Mouse (Mus musculus) small intestine, adult 2 months (tissue): ENCODE data around the gene Slc2a4. TPM values are rescaled to one million over a fixed set of nuclear protein-coding genes. Genes with fewer than 3 reads are reported as not detected.
A peak's percentile ranks its signal among the peaks of the same experiment; 100 is the strongest.

Experiments
- H3K27ac ChIP-seq: fragments of 200-500 bp; 2 replicates; pipeline ENCODE4 v1.5.1; 2012; ENCODE audit warnings: low read depth, low read length, control low read depth, inconsistent platforms; ENCODE audit not compliant: insufficient read depth
- H3K27me3 ChIP-seq: fragments of 200-500 bp; 2 replicates; pipeline ENCODE4 v1.6.1; 2012; ENCODE audit warnings: mild to moderate bottlenecking, moderate library complexity, low read length, inconsistent platforms; ENCODE audit not compliant: control insufficient read depth, insufficient read depth
- H3K36me3 ChIP-seq: fragments of 200-500 bp; 2 replicates; pipeline ENCODE4 v1.6.1; 2012; ENCODE audit warnings: mild to moderate bottlenecking, low read length, control low read depth, inconsistent platforms; ENCODE audit not compliant: control insufficient read depth, insufficient read depth
- H3K4me1 ChIP-seq: fragments of 200-500 bp; 2 replicates; pipeline ENCODE4 v1.6.1; 2012; ENCODE audit warnings: low read length, inconsistent platforms, mixed read lengths; ENCODE audit not compliant: control insufficient read depth, insufficient read depth, insufficient read length
- H3K4me3 ChIP-seq: fragments of 200-500 bp; 2 replicates; pipeline ENCODE4 v1.5.1; 2012; ENCODE audit warnings: low read depth, mild to moderate bottlenecking, control low read depth, inconsistent platforms, low read length, moderate library complexity
- CTCF ChIP-seq: fragments of 200-500 bp; IDR thresholded peaks from 2 replicates; pipeline ENCODE4 v1.5.1; 2012; ENCODE audit warnings: low read depth, mild to moderate bottlenecking, control low read depth, inconsistent platforms, low read length, moderate library complexity, mixed read lengths; ENCODE audit not compliant: insufficient replicate concordance, insufficient read length; ENCODE audit errors: extremely low read depth
- POLR2A ChIP-seq: fragments of 200-500 bp; IDR thresholded peaks from 2 replicates; pipeline ENCODE4 v1.6.1; 2012; ENCODE audit warnings: low read depth, mild to moderate bottlenecking, control low read depth, inconsistent platforms, low read length, moderate library complexity
- WGBS: fragments of 180-500 bp; shearing (Covaris S2); methylation state at CpG from one replicate; pipeline ENCODE4 v1.1.7; 2018; 5-methylcytosine and 5-hydroxymethylcytosine counted together
- polyA plus RNA-seq: library from polyadenylated mRNA; depleted of rRNA; stranded (reverse); fragments of >200 nt; gene quantifications from 2 replicates; pipeline ENCODE4 v1.2.3, GENCODE M21; 2012

Slc2a4 gene
- polyA plus RNA-seq, 1 experiment, result 11.2 TPM

GRCm38 (mm10) chr11:69909174-69909573 lies 38.8 kb downstream of the Slc2a4 start:
- Histone ChIP-seq H3K4me1 (peaks cover 3% of the 10 kb centered on the region; the same call in 1 of the 2 replicates), H3K27me3 (no peaks in the 10 kb centered on the region), H3K27ac (no peak overlapping the region), H3K36me3 (peaks cover 74% of the 10 kb centered on the region), H3K4me3 (no peak overlapping the region)
- 87% methylated on average over 5 of the region's 5 CpGs for WGBS
- TF ChIP-seq POLR2A, result no peak
- no peak for TF ChIP-seq CTCF

GRCm38 (mm10) chr11:69908645-69909044 lies 39.3 kb downstream of the Slc2a4 start:
- 88% methylated on average over 11 of the region's 11 CpGs for WGBS
- Histone ChIP-seq H3K4me1 (peaks cover 3% of the 10 kb centered on the region; the same call in 1 of the 2 replicates), H3K27ac (no peak overlapping the region), H3K27me3 (no peaks in the 10 kb centered on the region), H3K4me3 (no peak overlapping the region), H3K36me3 (peaks cover 79% of the 10 kb centered on the region)
- no peak for TF ChIP-seq CTCF
- no peak for TF ChIP-seq POLR2A

DNA sequence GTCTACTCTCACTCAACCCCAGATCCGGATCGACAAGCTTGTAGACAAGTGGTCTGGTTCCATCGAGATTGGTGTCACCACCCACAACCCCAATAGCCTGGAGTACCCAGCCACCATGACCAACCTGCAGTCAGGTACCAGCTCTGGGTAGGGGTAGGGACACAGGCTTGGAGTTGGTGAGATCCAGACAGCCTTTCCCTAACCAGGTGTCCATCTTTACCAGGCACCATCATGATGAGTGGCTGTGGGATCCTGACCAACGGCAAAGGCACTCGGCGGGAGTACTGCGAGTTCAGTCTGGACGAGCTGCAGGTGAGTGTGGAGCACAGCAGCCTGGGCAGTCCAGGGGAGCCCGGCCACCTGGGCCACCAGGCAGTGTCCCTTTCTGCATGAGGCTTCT lies 43.7 kb downstream of the Slc2a4 start:
- TF ChIP-seq CTCF, result no peak
- TF ChIP-seq POLR2A, result no peak
- WGBS, result 95% methylated on average over 9 of the region's 9 CpGs
- Histone ChIP-seq H3K27ac (no peak overlapping the region), H3K4me3 (no peak overlapping the region), H3K27me3 (no peaks in the 10 kb centered on the region), H3K36me3 (peaks cover 50% of the 10 kb centered on the region), H3K4me1 (peaks cover 13% of the 10 kb centered on the region)

DNA sequence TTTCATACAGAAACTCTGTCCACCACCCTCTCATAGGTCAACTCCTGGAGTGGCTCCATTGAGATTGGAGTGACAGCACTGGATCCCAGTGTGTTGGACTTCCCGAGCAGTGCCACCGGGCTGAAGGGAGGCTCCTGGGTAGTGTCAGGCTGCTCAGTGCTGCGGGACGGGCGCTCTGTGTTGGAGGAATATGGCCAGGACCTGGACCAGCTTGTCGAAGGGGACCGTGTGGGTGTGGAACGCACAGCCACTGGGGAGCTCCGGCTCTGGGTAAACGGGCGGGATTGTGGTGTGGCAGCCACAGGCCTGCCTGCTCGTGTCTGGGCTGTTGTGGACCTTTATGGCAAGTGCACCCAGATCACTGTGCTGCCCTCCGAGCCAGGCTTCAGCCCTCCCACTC lies 45.0 kb downstream of the Slc2a4 start:
- Histone ChIP-seq H3K4me1 (peaks cover 13% of the 10 kb centered on the region), H3K36me3 (peaks cover 38% of the 10 kb centered on the region), H3K27me3 (no peaks in the 10 kb centered on the region), H3K27ac (no peak overlapping the region), H3K4me3 (no peak overlapping the region)
- 81% methylated on average over 13 of the region's 13 CpGs for WGBS
- TF ChIP-seq CTCF, result no peak
- TF ChIP-seq POLR2A, result no peak

DNA sequence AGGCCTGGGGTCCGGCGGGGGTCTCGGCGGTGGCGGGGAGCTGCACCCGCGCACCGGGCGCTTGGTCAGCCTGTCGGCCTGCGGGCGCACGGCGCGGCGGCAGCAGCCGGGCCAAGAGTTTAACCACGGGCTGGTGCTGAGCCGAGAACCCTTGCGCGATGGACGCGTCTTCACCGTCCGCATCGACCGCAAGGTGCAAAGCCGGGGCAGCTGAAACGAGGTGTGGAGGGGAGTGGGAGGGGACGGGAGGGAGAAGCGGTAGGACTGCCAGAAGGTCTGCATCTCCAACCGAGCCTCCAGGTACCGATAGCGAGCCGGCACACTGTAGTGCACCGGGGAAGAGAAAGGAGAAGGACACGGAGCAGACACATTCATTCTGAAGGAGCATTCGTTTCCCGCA lies 46.0 kb downstream of the Slc2a4 start:
- TF ChIP-seq CTCF (no peak), POLR2A (no peak)
- under 1% methylated on average over 35 of the region's 39 CpGs for WGBS
- Histone ChIP-seq H3K4me3 (peak overlapping the region; percentile 87), H3K4me1 (peaks cover 13% of the 10 kb centered on the region), H3K27me3 (no peaks in the 10 kb centered on the region), H3K27ac (peak overlapping the region; percentile 41), H3K36me3 (peaks cover 28% of the 10 kb centered on the region)

DNA sequence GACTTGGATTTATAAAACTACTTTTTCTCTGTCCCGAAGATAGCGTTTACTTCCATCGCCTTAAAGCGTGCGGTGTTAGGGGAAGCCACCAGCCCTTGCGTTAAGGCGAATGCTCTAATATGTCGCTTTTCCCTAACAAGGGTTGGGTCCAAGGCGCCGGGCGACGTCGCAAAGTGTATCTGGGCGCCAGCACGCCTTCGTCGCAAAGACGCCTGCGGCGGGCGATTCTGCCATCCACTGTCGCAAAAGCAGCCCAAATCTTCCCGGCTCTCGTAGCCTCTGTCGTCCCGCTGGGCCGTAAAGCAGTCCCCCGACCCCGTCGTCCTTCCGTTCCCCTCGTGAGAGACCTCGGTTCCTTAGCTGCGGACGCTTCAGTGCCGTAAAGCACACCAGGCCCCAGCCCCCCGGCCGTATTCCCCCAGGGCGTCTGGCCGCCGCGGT lies 46.6 kb downstream of the Slc2a4 start:
- under 1% methylated on average over 42 of the region's 42 CpGs for WGBS
- Histone ChIP-seq H3K36me3 (peaks cover 23% of the 10 kb centered on the region), H3K4me1 (peaks cover 13% of the 10 kb centered on the region), H3K4me3 (peak overlapping the region; percentile 87), H3K27me3 (no peaks in the 10 kb centered on the region), H3K27ac (peak overlapping the region; percentile 94)
- TF ChIP-seq POLR2A (0 out of 2 replicates have a peak, but pooled peaks have one; percentile 18), CTCF (no peak)

DNA sequence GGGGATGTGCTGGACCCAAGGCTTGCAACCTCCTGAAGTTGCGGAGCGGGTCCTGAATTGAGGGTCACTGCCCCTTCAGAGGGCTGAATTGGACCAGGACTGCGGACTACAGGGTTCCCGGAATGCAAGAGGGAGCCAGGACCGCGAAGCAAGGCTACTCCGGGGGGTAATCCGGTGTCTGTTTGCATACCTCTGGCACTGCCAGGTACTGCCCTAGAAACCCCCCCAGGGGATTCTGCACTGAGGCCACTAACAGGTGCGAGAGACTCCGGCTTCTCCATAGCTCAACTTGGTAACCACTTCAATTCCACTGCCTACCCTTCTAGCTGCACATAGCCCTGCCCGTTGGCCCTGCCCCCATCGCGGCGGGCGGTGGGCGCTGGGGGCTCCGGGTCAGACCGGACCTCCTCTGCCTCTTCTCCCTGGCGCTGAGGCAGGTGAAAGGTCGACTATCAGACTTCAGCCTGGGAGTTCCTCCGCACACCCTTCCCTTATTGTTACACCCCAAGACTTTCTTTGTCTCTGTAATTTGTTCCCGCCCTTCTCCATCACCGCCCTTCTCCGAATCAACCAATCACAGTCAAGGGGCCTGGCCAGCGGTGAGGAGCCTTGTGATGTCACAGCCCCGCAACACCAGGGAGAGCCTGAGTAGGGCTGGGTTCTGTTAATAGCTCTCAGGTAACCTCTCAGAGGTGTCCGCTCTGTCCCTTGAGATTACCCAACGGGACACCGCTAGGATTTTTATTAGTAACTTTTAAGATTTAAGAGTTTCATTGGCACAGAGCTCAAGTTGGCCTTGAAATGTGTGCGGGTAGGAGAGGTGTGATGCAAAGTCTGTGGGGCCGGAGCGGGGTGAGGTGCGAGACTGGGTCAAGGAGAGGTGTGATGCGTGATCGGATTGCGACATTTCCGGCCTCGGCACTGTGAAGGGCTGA lies 47.2 kb downstream of the Slc2a4 start, which contains the start of the genes 2810408A11Rik and Neurl4:
Gene 2810408A11Rik, minus strand, starts transcription at position 517 of the 935 bp plus-strand sequence.
Gene Neurl4, plus strand, starts transcription at position 602 of the 935 bp plus-strand sequence.
- Histone ChIP-seq H3K27me3 (no peaks in the 10 kb centered on the region), H3K4me1 (peaks cover 13% of the 10 kb centered on the region), H3K36me3 (peaks cover 16% of the 10 kb centered on the region), H3K27ac (peak within 1 kb of the TSS; percentile 94), H3K4me3 (peak within 1 kb of the TSS; percentile 87)
- under 1% methylated on average over 38 of the region's 38 CpGs for WGBS
- TF ChIP-seq CTCF (no peak), POLR2A (peak; percentile 54; the same call in 1 of the 2 replicates)
